Mouse (Mus musculus): ENCODE data around the gene Zfp74. TPM values are rescaled to one million over a fixed set of nuclear protein-coding genes. Genes with fewer than 3 reads are reported as not detected.

Zfp74 gene
- total RNA-seq, 1 experiment = 11.7 TPM

DNA sequence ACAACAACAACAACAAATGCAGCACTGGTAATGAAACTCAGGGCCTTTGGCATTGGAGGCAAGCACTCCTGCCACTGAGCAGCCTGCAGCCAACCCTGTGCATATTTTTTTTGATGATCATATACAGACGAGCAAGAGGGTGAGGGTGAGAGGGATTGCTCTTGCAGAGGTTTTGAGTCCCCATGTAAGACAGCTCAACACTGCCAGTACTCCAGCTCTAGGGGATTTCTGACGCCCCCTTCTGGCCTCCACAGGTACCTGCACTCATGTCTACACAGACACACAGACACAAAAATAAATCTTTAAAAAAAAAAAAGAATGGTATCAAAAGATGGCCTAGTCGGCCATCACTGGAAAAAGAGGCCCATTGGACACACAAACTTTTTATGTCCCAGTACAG lies 5.1 kb upstream of the Zfp74 start:
- no peak for TF ChIP-seq CHD2 (IDR thresholded peaks at IDR 0.05; ENCODE audit: low read depth, low read length)
- TF ChIP-seq ZC3H11A (IDR thresholded peaks at IDR 0.05; ENCODE audit: borderline replicate concordance, low read depth, low read length) = 0 out of 2 replicates have a peak, but pooled peaks have one; percentile 10
- TF ChIP-seq MAFK (IDR thresholded peaks at IDR 0.05; ENCODE audit: insufficient read depth, low read depth, low read length) = no peak
- TF ChIP-seq HCFC1 (IDR thresholded peaks at IDR 0.05; ENCODE audit: borderline replicate concordance, insufficient read depth, low read length) = no peak
- 0 out of 2 replicates have a peak, but pooled peaks have one; percentile 19 for TF ChIP-seq ZNF384 (IDR thresholded peaks at IDR 0.05; ENCODE audit: low read depth, low read length)

DNA sequence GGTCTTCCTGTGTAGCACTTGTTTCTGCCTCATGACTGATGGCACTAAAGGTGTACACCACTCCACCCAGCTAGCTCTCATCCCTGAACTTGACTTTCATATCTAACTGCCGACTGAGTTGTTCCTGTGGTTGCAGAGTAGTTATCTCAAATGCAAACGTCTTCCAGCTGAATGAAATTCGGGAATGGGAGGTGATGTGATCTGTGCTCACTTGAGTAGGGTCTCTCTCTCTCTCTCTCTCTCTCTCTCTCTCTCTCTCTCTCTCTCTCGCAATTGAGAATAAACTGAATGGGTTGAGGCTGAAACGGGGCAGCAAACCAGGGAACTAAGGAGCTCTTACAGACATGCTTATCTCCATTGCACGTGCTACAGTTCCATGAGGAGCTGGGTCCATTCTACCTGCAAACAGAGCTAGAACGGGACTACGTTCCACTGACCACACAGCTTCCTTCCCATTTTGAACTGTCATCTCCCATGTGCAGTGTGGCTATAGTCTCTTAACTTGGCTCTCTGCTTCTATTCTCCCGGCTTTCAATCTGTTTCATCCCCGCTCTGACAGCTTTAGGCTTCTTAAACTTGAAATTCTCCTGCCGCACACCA lies 4.3 kb upstream of the Zfp74 start:
- TF ChIP-seq ZNF384 (IDR thresholded peaks at IDR 0.05; ENCODE audit: low read depth, low read length) (no peak), MAFK (IDR thresholded peaks at IDR 0.05; ENCODE audit: insufficient read depth, low read depth, low read length) (no peak), HCFC1 (IDR thresholded peaks at IDR 0.05; ENCODE audit: borderline replicate concordance, insufficient read depth, low read length) (no peak), CHD2 (IDR thresholded peaks at IDR 0.05; ENCODE audit: low read depth, low read length) (no peak), ZC3H11A (IDR thresholded peaks at IDR 0.05; ENCODE audit: borderline replicate concordance, low read depth, low read length) (no peak)
- H3K9ac ChIP-seq (ENCODE audit: insufficient read depth, low read depth, low read length, poor library complexity, severe bottlenecking) = no peak overlapping the region
- H3K4me3 ChIP-seq (ENCODE audit: insufficient read depth in 1 of 2, low read depth in 1 of 2, low read length in 2 of 2, poor library complexity in 1 of 2, severe bottlenecking in 1 of 2) = no peak overlapping the region
- in situ Hi-C loops (cut with MboI; ENCODE audit: low sequenced_read_pairs in 2 of 2, unreplicated experiment in 2 of 2) = no loop called here
- no peak overlapping the region for H3K27ac ChIP-seq (ENCODE audit: insufficient read depth, low read depth, low read length, poor library complexity, severe bottlenecking)
- H3K4me1 ChIP-seq (ENCODE audit: control insufficient read depth in 2 of 2, insufficient read depth in 2 of 2, low read length in 2 of 2, poor library complexity in 1 of 2) = peaks cover 0 to 2% of the 10 kb centered on the region in 2 experiments; a peak in 1 of 4 replicates
- DNase-seq (ENCODE audit: low read depth, low spot score) = no peak
- no peaks in the 10 kb centered on the region for H3K9me3 ChIP-seq (ENCODE audit: control insufficient read depth, insufficient read depth, low read depth, low read length)
- no peaks in the 10 kb centered on the region for H3K36me3 ChIP-seq (ENCODE audit: control insufficient read depth, insufficient read depth, low read length, poor library complexity, severe bottlenecking)

More for the DNA sequence above, 5.1 kb upstream of the Zfp74 start:
- Histone ChIP-seq H3K9ac (ENCODE audit: insufficient read depth, low read depth, low read length, poor library complexity, severe bottlenecking) (no peak overlapping the region), H3K4me1 (ENCODE audit: control insufficient read depth in 2 of 2, insufficient read depth in 2 of 2, low read length in 2 of 2, poor library complexity in 1 of 2) (peaks cover 0 to 2% of the 10 kb centered on the region in 2 experiments; a peak in 1 of 4 replicates), H3K27ac (ENCODE audit: insufficient read depth, low read depth, low read length, poor library complexity, severe bottlenecking) (no peak overlapping the region), H3K9me3 (ENCODE audit: control insufficient read depth, insufficient read depth, low read depth, low read length) (no peaks in the 10 kb centered on the region), H3K4me3 (ENCODE audit: insufficient read depth in 1 of 2, low read depth in 1 of 2, low read length in 2 of 2, poor library complexity in 1 of 2, severe bottlenecking in 1 of 2) (no peak overlapping the region), H3K36me3 (ENCODE audit: control insufficient read depth, insufficient read depth, low read length, poor library complexity, severe bottlenecking) (no peaks in the 10 kb centered on the region)
- no peak for DNase-seq (ENCODE audit: low read depth, low spot score)
- in situ Hi-C loops (cut with MboI; ENCODE audit: low sequenced_read_pairs in 2 of 2, unreplicated experiment in 2 of 2) = no loop called here

DNA sequence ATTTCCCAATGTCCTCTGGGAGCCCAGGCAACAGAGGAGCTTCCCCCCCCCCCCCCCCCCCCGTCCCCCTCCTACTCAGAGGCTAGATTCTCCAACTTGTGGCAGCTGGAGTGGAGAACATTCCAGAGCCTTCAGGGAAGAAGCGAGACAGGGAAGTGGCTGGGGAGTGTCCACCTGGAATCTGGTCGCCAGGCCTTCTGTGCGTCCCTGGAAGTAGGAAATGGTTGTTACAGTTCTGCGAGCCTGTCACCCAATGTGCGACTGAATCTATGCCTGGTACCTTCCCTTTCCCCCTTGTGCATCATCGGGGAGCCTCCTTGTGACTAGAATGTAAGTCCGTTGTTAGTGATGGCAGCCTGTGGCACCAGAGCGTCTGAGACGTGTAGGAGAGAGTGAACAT lies 2.4 kb upstream of the Zfp74 start:
- Histone ChIP-seq H3K27ac (ENCODE audit: insufficient read depth, low read depth, low read length, poor library complexity, severe bottlenecking) (no peak overlapping the region), H3K36me3 (ENCODE audit: control insufficient read depth, insufficient read depth, low read length, poor library complexity, severe bottlenecking) (no peaks in the 10 kb centered on the region), H3K4me1 (ENCODE audit: control insufficient read depth in 2 of 2, insufficient read depth in 2 of 2, low read length in 2 of 2, poor library complexity in 1 of 2) (peaks cover 0 to 2% of the 10 kb centered on the region in 2 experiments; a peak in 1 of 4 replicates), H3K9ac (ENCODE audit: insufficient read depth, low read depth, low read length, poor library complexity, severe bottlenecking) (no peak overlapping the region), H3K9me3 (ENCODE audit: control insufficient read depth, insufficient read depth, low read depth, low read length) (no peaks in the 10 kb centered on the region), H3K4me3 (ENCODE audit: insufficient read depth in 1 of 2, low read depth in 1 of 2, low read length in 2 of 2, poor library complexity in 1 of 2, severe bottlenecking in 1 of 2) (0 out of 4 replicates have a peak overlapping the region, but pooled peaks of 1 of the 2 experiments have one; percentile 13)
- in situ Hi-C loops (cut with MboI; ENCODE audit: low sequenced_read_pairs in 2 of 2, unreplicated experiment in 2 of 2) = no loop called here
- TF ChIP-seq HCFC1 (IDR thresholded peaks at IDR 0.05; ENCODE audit: borderline replicate concordance, insufficient read depth, low read length) = no peak
- TF ChIP-seq CHD2 (IDR thresholded peaks at IDR 0.05; ENCODE audit: low read depth, low read length) = no peak
- no peak for TF ChIP-seq ZC3H11A (IDR thresholded peaks at IDR 0.05; ENCODE audit: borderline replicate concordance, low read depth, low read length)
- no peak for TF ChIP-seq ZNF384 (IDR thresholded peaks at IDR 0.05; ENCODE audit: low read depth, low read length)
- TF ChIP-seq MAFK (IDR thresholded peaks at IDR 0.05; ENCODE audit: insufficient read depth, low read depth, low read length) = no peak
- no peak for DNase-seq (ENCODE audit: low read depth, low spot score)

DNA sequence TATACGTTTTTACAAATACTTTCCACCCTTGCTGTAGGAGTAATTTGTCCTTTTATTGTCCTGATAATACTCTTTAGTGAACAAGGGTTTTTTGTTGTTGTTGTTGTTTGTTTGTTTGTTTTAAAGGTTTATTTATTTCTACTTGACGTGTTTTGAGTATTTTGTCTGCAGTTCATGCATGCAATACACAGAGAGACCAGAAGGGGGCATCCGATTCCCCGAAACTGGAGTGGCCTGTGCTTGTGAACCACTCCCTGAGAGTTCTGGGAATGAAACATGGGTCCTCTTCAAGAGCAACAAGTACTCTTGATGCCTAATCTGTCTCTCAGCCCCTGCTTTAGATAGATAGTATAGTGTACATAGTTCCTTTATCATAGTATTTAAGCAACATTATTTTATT lies 842 bp upstream of the Zfp74 start:
- H3K27ac ChIP-seq (ENCODE audit: insufficient read depth, low read depth, low read length, poor library complexity, severe bottlenecking) = no peak overlapping the region
- no peaks in the 10 kb centered on the region for H3K36me3 ChIP-seq (ENCODE audit: control insufficient read depth, insufficient read depth, low read length, poor library complexity, severe bottlenecking)
- H3K4me1 ChIP-seq (ENCODE audit: control insufficient read depth in 2 of 2, insufficient read depth in 2 of 2, low read length in 2 of 2, poor library complexity in 1 of 2) = peaks cover 0 to 2% of the 10 kb centered on the region in 2 experiments; a peak in 1 of 4 replicates
- H3K9me3 ChIP-seq (ENCODE audit: control insufficient read depth, insufficient read depth, low read depth, low read length) = no peaks in the 10 kb centered on the region
- in situ Hi-C loops (cut with MboI; ENCODE audit: low sequenced_read_pairs in 2 of 2, unreplicated experiment in 2 of 2) = no loop called here
- TF ChIP-seq ZC3H11A (IDR thresholded peaks at IDR 0.05; ENCODE audit: borderline replicate concordance, low read depth, low read length) (peak; percentile 44; the same call in 1 of the 2 replicates), MAFK (IDR thresholded peaks at IDR 0.05; ENCODE audit: insufficient read depth, low read depth, low read length) (no peak)
- H3K4me3 ChIP-seq (ENCODE audit: insufficient read depth in 1 of 2, low read depth in 1 of 2, low read length in 2 of 2, poor library complexity in 1 of 2, severe bottlenecking in 1 of 2) = peak overlapping the region; percentile 74 to 81; a peak in 3 of 4 replicates
- H3K9ac ChIP-seq (ENCODE audit: insufficient read depth, low read depth, low read length, poor library complexity, severe bottlenecking) = no peak overlapping the region
- peak; percentile 76 for DNase-seq (ENCODE audit: low read depth, low spot score)

All from ES-E14 (cell line).